ENCODE assay signal across 16 mouse cellular contexts in genomic region chr8:115859406-115859805, GRCm38 (mm10).
A peak's percentile ranks its signal among the peaks of the same experiment; 100 is the strongest.
DNase-seq lines count a peak whose midpoint lies in the region; ATAC-seq and TF ChIP-seq lines count a peak whose summit lies in the region.
"Had no signal": no experiment of that assay in that cellular context is flagged by ENCODE, and none has a peak within 500 bp of the region (broad histone marks: within the 10 kb centered on the region; RNA-seq: fewer than 3 reads in every experiment).

No protein-coding gene starts in this region.

- no peaks in the 10 kb centered on the region for H3K4me1 ChIP-seq in stomach, postnatal 0 days (replicated peaks; ENCODE audit: control insufficient read depth, insufficient read depth)
- H3K4me1 ChIP-seq: liver, embryonic 13.5 days; megakaryocyte, embryonic 14.5 days; neural tube, embryonic 15.5 days had no signal

- WGBS in stomach, postnatal 0 days = 60% methylated on average over 8 of the region's 8 CpGs

- peak; percentile 32; the same call in 1 of the 2 replicates for ATAC-seq in stomach, postnatal 0 days (ENCODE audit: low FRiP score, low TSS enrichment)
- ATAC-seq: inflammation-experienced regulatory T-cells, adult 6 months had no signal

- H3K36me3 ChIP-seq in stomach, postnatal 0 days (ENCODE audit: control insufficient read depth, insufficient read depth, low read length) = no peaks in the 10 kb centered on the region
- H3K36me3 ChIP-seq: limb, embryonic 10.5 days; liver, embryonic 13.5 days; neural tube, embryonic 15.5 days had no signal

- H3K9ac ChIP-seq in stomach, postnatal 0 days (ENCODE audit: low read length) = no peak overlapping the region
- H3K9ac ChIP-seq: liver, embryonic 13.5 days; neural tube, embryonic 15.5 days had no signal

- intact Hi-C loops in left cerebral cortex, postnatal 4 days (cut with DNase I) = no loop called here
- intact Hi-C loops in left cerebral cortex, postnatal 25 days (cut with DNase I) = no loop called here

- no peak overlapping the region for H3K4me2 ChIP-seq in stomach, postnatal 0 days (replicated peaks; ENCODE audit: low read depth)
- H3K4me2 ChIP-seq: liver, embryonic 13.5 days; neural tube, embryonic 15.5 days had no signal

- peak; percentile 27 to 58 for DNase-seq in cerebellum, postnatal 10 days
- DNase-seq in cerebellum, postnatal 36 days = no peak
- peak; percentile 24 for DNase-seq in left cerebral cortex, postnatal 4 days
- no peak for DNase-seq in left cerebral cortex, postnatal 25 days (ENCODE audit: low spot score in 2 of 2)
- DNase-seq in urinary bladder, postnatal 4 days (ENCODE audit: low spot score in 2 of 2) = peak; percentile 51 to 60
- DNase-seq in urinary bladder, postnatal 10 days (ENCODE audit: low spot score) = no peak
- DNase-seq in stomach, postnatal 0 days (ENCODE audit: low spot score) = no peak
- no peak for DNase-seq in cerebellum, adult 11 months
- DNase-seq: cerebellum, adult 9-10 months; kidney, postnatal 36 days; liver, embryonic 13.5 days; thymus, postnatal 36 days had no signal

- no peak overlapping the region for H3K27ac ChIP-seq in stomach, postnatal 0 days (replicated peaks)
- H3K27ac ChIP-seq: limb, embryonic 10.5 days; liver, embryonic 13.5 days; neural tube, embryonic 15.5 days had no signal

- H3K4me3 ChIP-seq in stomach, postnatal 0 days (ENCODE audit: low read depth, low read length) = no peak overlapping the region
- H3K4me3 ChIP-seq: limb, embryonic 10.5 days; liver, embryonic 13.5 days; megakaryocyte, embryonic 14.5 days; neural tube, embryonic 15.5 days had no signal

- no peaks in the 10 kb centered on the region for H3K9me3 ChIP-seq in stomach, postnatal 0 days (ENCODE audit: control insufficient read depth, low read length)
- H3K9me3 ChIP-seq: limb, embryonic 10.5 days; liver, embryonic 13.5 days; neural tube, embryonic 15.5 days had no signal

- no peak for TF ChIP-seq CTCF in stomach, postnatal 0 days (IDR thresholded peaks at IDR 0.05; ENCODE audit: low read depth)

- no peaks in the 10 kb centered on the region for H3K27me3 ChIP-seq in stomach, postnatal 0 days (ENCODE audit: control insufficient read depth, insufficient read depth, low read length)
- H3K27me3 ChIP-seq: liver, embryonic 13.5 days; megakaryocyte, embryonic 14.5 days; neural tube, embryonic 15.5 days had no signal

- TF ChIP-seq EP300 in stomach, postnatal 0 days (optimal IDR thresholded peaks at IDR 0.05) = no peak

Comparison
In these comparisons a context has a peak if more than half of its experiments do, and no peak if none do; other contexts are left out.
1. DNase-seq: peak in cerebellum, postnatal 10 days (2 of 2), left cerebral cortex, postnatal 4 days (single experiment) and urinary bladder, postnatal 4 days (2 of 2); none in cerebellum, postnatal 36 days (0 of 2), left cerebral cortex, postnatal 25 days (0 of 2), urinary bladder, postnatal 10 days (single experiment), stomach, postnatal 0 days (single experiment) and cerebellum, adult 11 months (single experiment).